Mouse (Mus musculus) neural tube, embryonic 11.5 days (tissue): ENCODE results near the gene Hilpda. TPM values are rescaled to one million over a fixed set of nuclear protein-coding genes. Genes with fewer than 3 reads are reported as not detected.

Experiments
- ATAC-seq: fragments of 200-750 bp; cut with Nextera tagmentation; 2 replicates; pipeline ENCODE4 v1.8.0; 2017; ENCODE audit warnings: moderate number of reproducible peaks, mild to moderate bottlenecking, moderate TSS enrichment, moderate library complexity; ENCODE audit not compliant: insufficient read depth, low FRiP score, low TSS enrichment
- DNase-seq: peaks from one replicate; pipeline ENCODE4 v3.0.0-alpha.2; 2015; ENCODE audit warnings: low spot score
- H3K27ac ChIP-seq: fragments of 300-500 bp; sonication (generic); 2 replicates; pipeline ENCODE4 v1.5.1; 2014; ENCODE audit warnings: low read depth, mild to moderate bottlenecking, low read length
- H3K27me3 ChIP-seq: fragments of 300-500 bp; sonication (generic); 2 replicates; pipeline ENCODE4 v1.6.1; 2014; ENCODE audit warnings: mild to moderate bottlenecking, low read length, mixed read lengths; ENCODE audit not compliant: control insufficient read depth, insufficient read depth
- H3K36me3 ChIP-seq: fragments of 300-500 bp; sonication (generic); 2 replicates; pipeline ENCODE4 v1.6.1; 2014; ENCODE audit warnings: mild to moderate bottlenecking, low read length, moderate library complexity, mixed read lengths; ENCODE audit not compliant: control insufficient read depth, insufficient read depth
- H3K4me1 ChIP-seq: fragments of 300-500 bp; sonication (generic); 2 replicates; pipeline ENCODE4 v1.6.1; 2014; ENCODE audit warnings: low read length, mixed read lengths; ENCODE audit not compliant: control insufficient read depth, insufficient read depth
- H3K4me2 ChIP-seq: fragments of 300-500 bp; sonication (generic); 2 replicates; pipeline ENCODE4 v1.6.1; 2014; ENCODE audit warnings: low read depth, mild to moderate bottlenecking, moderate library complexity
- H3K4me3 ChIP-seq: fragments of 300-500 bp; sonication (generic); 2 replicates; pipeline ENCODE4 v1.5.1; 2014; ENCODE audit warnings: low read depth, low read length
- H3K9ac ChIP-seq: fragments of 300-500 bp; sonication (generic); 2 replicates; pipeline ENCODE4 v1.6.1; 2014; ENCODE audit warnings: mild to moderate bottlenecking, low read length
- H3K9me3 ChIP-seq: fragments of 300-500 bp; sonication (generic); 2 replicates; pipeline ENCODE4 v1.6.1; 2016; ENCODE audit warnings: low read length; ENCODE audit not compliant: control insufficient read depth
- WGBS: fragments of 180-500 bp; shearing (Covaris S2); extraction: QIAGEN DNeasy Blood & Tissue Kit; methylation state at CpG from one replicate; pipeline ENCODE4 v1.1.7; 2014; 5-methylcytosine and 5-hydroxymethylcytosine counted together
- polyA plus RNA-seq: library from polyadenylated mRNA; unstranded; fragments of >200 nt; fragmentation: Nextera tagmentation; extraction: Ambion mirVana; gene quantifications from 2 replicates; pipeline ENCODE4 v1.2.1, GENCODE M21; 2014

Gene Hilpda
- polyA plus RNA-seq, 1 experiment from 2014 or later: 35.5 TPM

GRCm38 (mm10) chr6:29266936-29267335 lies 5.4 kb upstream of the Hilpda start:
- H3K4me1 ChIP-seq: no peaks in the 10 kb centered on the region
- no peak overlapping the region for H3K4me3 ChIP-seq
- ATAC-seq: no peak
- WGBS: 67% methylated on average over 4 of the region's 4 CpGs
- H3K9ac ChIP-seq: no peak overlapping the region
- H3K27me3 ChIP-seq: no peaks in the 10 kb centered on the region
- H3K36me3 ChIP-seq: no peaks in the 10 kb centered on the region
- H3K27ac ChIP-seq: no peak overlapping the region
- H3K4me2 ChIP-seq: no peak overlapping the region
- no peak for DNase-seq
- H3K9me3 ChIP-seq: no peaks in the 10 kb centered on the region

GRCm38 (mm10) chr6:29269006-29269668 lies 3.2 kb upstream of the Hilpda start:
- ATAC-seq (no peak), DNase-seq (no peak)
- Histone ChIP-seq H3K27me3 (no peaks in the 10 kb centered on the region), H3K27ac (no peak overlapping the region), H3K9me3 (no peaks in the 10 kb centered on the region), H3K4me3 (no peak overlapping the region), H3K36me3 (no peaks in the 10 kb centered on the region), H3K9ac (no peak overlapping the region), H3K4me1 (peaks cover 5% of the 10 kb centered on the region; the same call in 1 of the 2 replicates), H3K4me2 (no peak overlapping the region)
- 82% methylated on average over 6 of the region's 6 CpGs for WGBS

DNA sequence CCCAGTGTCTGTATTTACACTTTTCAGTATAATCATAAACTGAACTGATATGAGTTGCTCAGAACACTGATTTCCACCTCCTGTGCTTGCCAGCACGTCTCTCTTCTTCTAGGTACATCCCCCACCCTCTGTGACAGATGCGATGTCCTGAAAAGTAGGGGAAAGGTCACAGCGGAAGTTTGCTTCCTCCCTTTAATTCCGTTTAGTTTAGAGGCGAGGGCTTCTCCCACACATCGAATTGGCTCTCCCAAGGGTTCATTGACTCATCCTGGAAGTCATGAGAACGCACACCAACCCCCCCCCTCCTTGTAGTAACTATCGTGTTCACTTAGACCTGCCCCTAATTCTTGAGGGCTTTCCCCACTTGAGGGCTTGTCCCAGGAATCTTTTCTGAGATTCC lies 1.3 kb upstream of the Hilpda start:
- Histone ChIP-seq H3K4me2 (no peak overlapping the region), H3K4me1 (peaks cover 5% of the 10 kb centered on the region; the same call in 1 of the 2 replicates), H3K4me3 (no peak overlapping the region), H3K9ac (no peak overlapping the region), H3K27ac (no peak overlapping the region), H3K36me3 (peaks cover 3% of the 10 kb centered on the region), H3K9me3 (no peaks in the 10 kb centered on the region), H3K27me3 (no peaks in the 10 kb centered on the region)
- ATAC-seq (no peak), DNase-seq (no peak)
- 24% methylated on average over 8 of the region's 8 CpGs for WGBS

GRCm38 (mm10) chr6:29276746-29277145 lies 4.5 kb downstream of the Hilpda start:
- WGBS: 94% methylated on average over 5 of the region's 5 CpGs
- H3K9me3 ChIP-seq: no peaks in the 10 kb centered on the region
- H3K27me3 ChIP-seq: no peaks in the 10 kb centered on the region
- no peak overlapping the region for H3K27ac ChIP-seq
- ATAC-seq: no peak
- no peak for DNase-seq
- no peak overlapping the region for H3K4me2 ChIP-seq
- no peak overlapping the region for H3K4me3 ChIP-seq
- H3K4me1 ChIP-seq: peaks cover 5% of the 10 kb centered on the region; the same call in 1 of the 2 replicates
- no peak overlapping the region for H3K9ac ChIP-seq
- H3K36me3 ChIP-seq: peaks cover 3% of the 10 kb centered on the region

DNA sequence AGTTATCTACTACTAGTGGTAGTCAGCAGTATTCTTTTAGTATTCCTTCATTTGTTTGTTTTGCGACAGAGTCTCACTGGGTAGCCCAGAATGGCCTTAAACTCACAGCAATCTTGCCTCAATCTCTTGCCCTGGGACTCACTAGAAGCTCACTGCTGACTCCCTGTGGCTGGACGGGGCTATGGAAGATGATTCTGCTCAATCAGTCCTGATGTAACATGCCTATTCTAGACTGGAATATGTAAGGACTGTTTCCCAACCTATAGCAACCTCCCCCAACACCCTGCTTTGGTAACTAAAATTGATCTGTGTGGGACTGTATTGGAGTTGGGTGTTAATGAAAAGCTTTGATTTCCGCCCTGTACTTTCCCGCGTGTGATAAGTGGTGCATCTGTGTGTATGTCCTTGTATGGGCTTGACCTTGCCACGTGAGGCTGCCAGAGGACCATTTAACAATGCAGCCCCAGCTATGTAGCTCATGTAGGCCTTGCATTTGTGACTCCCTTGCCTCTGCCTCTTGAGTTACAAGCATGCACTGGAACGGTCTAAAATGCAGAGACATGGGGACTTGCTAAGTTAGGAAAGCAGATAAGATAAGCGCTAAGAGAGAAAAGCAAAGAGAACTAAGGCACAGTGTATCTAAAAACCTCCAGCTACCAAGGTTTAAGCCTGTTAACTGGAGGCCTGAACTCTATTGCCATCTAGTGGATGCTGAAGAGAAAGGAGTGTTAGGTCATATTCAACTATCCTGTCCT lies 6.4 kb downstream of the Hilpda start:
- Histone ChIP-seq H3K4me1 (no peaks in the 10 kb centered on the region), H3K27ac (no peak overlapping the region), H3K9ac (no peak overlapping the region), H3K27me3 (no peaks in the 10 kb centered on the region), H3K4me3 (no peak overlapping the region), H3K9me3 (no peaks in the 10 kb centered on the region), H3K4me2 (no peak overlapping the region), H3K36me3 (peaks cover 3% of the 10 kb centered on the region)
- WGBS: 30% methylated on average over 8 of the region's 8 CpGs
- ATAC-seq (no peak), DNase-seq (peak; percentile 43)

DNA sequence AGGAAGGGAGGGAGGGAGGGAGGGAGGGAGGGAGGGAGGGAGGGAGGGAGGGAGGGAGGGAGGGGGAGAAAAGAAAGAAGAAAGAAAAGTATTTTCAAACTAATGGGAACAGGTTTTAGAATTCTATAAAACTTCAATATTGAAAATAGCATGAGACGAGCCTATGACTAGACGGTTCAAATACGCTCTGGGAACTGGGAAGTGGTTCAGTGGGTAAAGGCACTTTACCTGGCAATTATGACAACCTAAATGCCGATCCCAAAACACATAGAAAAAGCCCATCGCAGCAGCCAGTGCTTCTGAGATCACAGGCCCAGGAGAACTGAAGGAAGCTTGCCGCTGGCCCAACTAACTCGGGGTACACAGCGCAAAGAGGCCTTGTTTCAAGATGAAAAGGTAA lies 7.0 kb downstream of the Hilpda start, which contains the start of gene Fam71f2:
Gene Fam71f2 (plus strand): TSS at position 301 of the 400 bp plus-strand sequence.
- Histone ChIP-seq H3K27ac (no peak within 1 kb of the TSS), H3K36me3 (peaks cover 3% of the 10 kb centered on the region), H3K27me3 (no peaks in the 10 kb centered on the region), H3K9ac (no peak within 1 kb of the TSS), H3K4me1 (no peaks in the 10 kb centered on the region), H3K9me3 (no peaks in the 10 kb centered on the region), H3K4me2 (no peak within 1 kb of the TSS), H3K4me3 (no peak within 1 kb of the TSS)
- DNase-seq (no peak), ATAC-seq (no peak)
- 91% methylated on average over 8 of the region's 8 CpGs for WGBS

DNA sequence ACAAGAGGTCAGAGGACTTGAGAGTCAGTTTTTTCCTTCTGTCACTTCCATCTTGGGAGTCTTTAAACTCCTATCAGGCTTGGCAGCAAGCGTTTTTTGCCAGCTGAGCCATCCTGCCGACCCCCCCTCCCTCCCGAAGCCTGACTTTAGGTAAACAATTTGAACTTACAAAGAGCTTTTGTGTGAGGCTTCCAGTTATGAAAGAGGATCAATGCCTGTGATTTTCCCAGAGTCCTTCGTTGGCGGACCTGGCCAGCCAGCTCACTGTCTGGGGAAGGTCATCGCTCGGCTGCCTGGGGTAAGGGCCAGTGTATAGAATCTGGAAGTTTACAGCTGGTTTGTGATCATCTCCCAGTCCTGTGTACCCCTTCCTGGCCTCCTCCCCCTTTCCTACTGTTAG lies 8.4 kb downstream of the Hilpda start:
- no peaks in the 10 kb centered on the region for H3K36me3 ChIP-seq
- H3K4me1 ChIP-seq: no peaks in the 10 kb centered on the region
- H3K9me3 ChIP-seq: no peaks in the 10 kb centered on the region
- no peak for DNase-seq
- H3K4me2 ChIP-seq: no peak overlapping the region
- no peak overlapping the region for H3K4me3 ChIP-seq
- 46% methylated on average over 7 of the region's 7 CpGs for WGBS
- no peak for ATAC-seq
- H3K9ac ChIP-seq: 0 out of 2 replicates have a peak overlapping the region, but pooled peaks have one; percentile 23
- H3K27me3 ChIP-seq: no peaks in the 10 kb centered on the region
- H3K27ac ChIP-seq: no peak overlapping the region

- H3K27me3 ChIP-seq: no peaks in the 10 kb centered on the region
- H3K27ac ChIP-seq: no peak overlapping the region
- no peaks in the 10 kb centered on the region for H3K36me3 ChIP-seq
- ATAC-seq: no peak
- no peak overlapping the region for H3K9ac ChIP-seq
- no peaks in the 10 kb centered on the region for H3K4me1 ChIP-seq
- 73% methylated on average over 7 of the region's 7 CpGs for WGBS
- H3K4me2 ChIP-seq: no peak overlapping the region
- no peaks in the 10 kb centered on the region for H3K9me3 ChIP-seq
- DNase-seq: no peak
- no peak overlapping the region for H3K4me3 ChIP-seq
Measured at GRCm38 (mm10) chr6:29286870-29287269, 14.6 kb downstream of the Hilpda start.

- Histone ChIP-seq H3K36me3 (no peaks in the 10 kb centered on the region), H3K27me3 (no peaks in the 10 kb centered on the region), H3K27ac (no peak overlapping the region), H3K9ac (no peak overlapping the region), H3K4me1 (no peaks in the 10 kb centered on the region), H3K4me2 (no peak overlapping the region), H3K9me3 (no peaks in the 10 kb centered on the region), H3K4me3 (no peak overlapping the region)
- WGBS: 39% methylated on average over 6 of the region's 6 CpGs
- no peak for ATAC-seq
- no peak for DNase-seq
Measured at GRCm38 (mm10) chr6:29287481-29287880, 15.2 kb downstream of the Hilpda start.
